Mouse (Mus musculus): ENCODE results near the gene Fndc3b. TPM values are rescaled to one million over a fixed set of nuclear protein-coding genes. Genes with fewer than 3 reads are reported as not detected.

Fndc3b gene
- total and polyA plus RNA-seq, 3 experiments, result 0.03 to 0.05 (median 0.04) TPM

- H3K36me3 ChIP-seq (replicated peaks in 1 of 2; ENCODE audit: control insufficient read depth in 1 of 2, insufficient read depth in 1 of 2, low read length in 1 of 2), result no peaks in the 10 kb centered on the region
- dilution Hi-C loops (cut with MboI; ENCODE audit: extremely low pct_ligation_motif_present, extremely low pct_unique_long_range_greater_than_20kb, low sequenced_read_pairs) (no loop called here), in situ Hi-C loops (cut with MboI; ENCODE audit: low pct_ligation_motif_present, low pct_unique_long_range_greater_than_20kb, low sequenced_read_pairs) (no loop called here)
- no peaks in the 10 kb centered on the region for H3K27me3 ChIP-seq (replicated peaks)
- no peak for DNase-seq (ENCODE audit: extremely low read depth)
- H3K79me2 ChIP-seq (replicated peaks; ENCODE audit: control insufficient read depth, extremely low read depth, insufficient read depth, poor library complexity, severe bottlenecking), result no peaks in the 10 kb centered on the region
- no peak overlapping the region for H3K4me3 ChIP-seq (replicated peaks in 1 of 3; ENCODE audit: low read depth in 2 of 3, low read length in 2 of 3, poor library complexity in 1 of 3)
- H3K9ac ChIP-seq (ENCODE audit: insufficient read depth, low read depth), result no peak overlapping the region
- H3K4me2 ChIP-seq (ENCODE audit: insufficient read depth, low read depth, poor library complexity, severe bottlenecking), result no peak overlapping the region
- no peaks in the 10 kb centered on the region for H3K4me1 ChIP-seq (ENCODE audit: control insufficient read depth in 1 of 2, insufficient read depth in 2 of 2)
- H3K9me3 ChIP-seq (replicated peaks; ENCODE audit: low read length), result no peaks in the 10 kb centered on the region
- TF ChIP-seq ZMIZ1 (IDR thresholded peaks at IDR 0.05; ENCODE audit: low read depth, low read length) (no peak), USF1 (IDR thresholded peaks at IDR 0.05; ENCODE audit: low read depth, low read length) (no peak), TCF12 (IDR thresholded peaks at IDR 0.05; ENCODE audit: low read depth, low read length) (no peak), EP300 (IDR thresholded peaks at IDR 0.05; ENCODE audit: low read length) (no peak), SMC3 (IDR thresholded peaks at IDR 0.05; ENCODE audit: low read depth, low read length) (no peak), NELFE (IDR thresholded peaks at IDR 0.05; ENCODE audit: low read depth, low read length) (no peak), MYC (IDR thresholded peaks at IDR 0.05; ENCODE audit: low read depth, low read length) (no peak), TBP (conservative IDR thresholded peaks at IDR 0.05; ENCODE audit: low read depth, low read length) (no peak), NRF1 (IDR thresholded peaks at IDR 0.05; ENCODE audit: low read depth, low read length) (no peak), IRF4 (IDR thresholded peaks at IDR 0.05; ENCODE audit: low read depth, low read length) (no peak), ETS1 (conservative IDR thresholded peaks at IDR 0.05; ENCODE audit: low read depth, low read length) (no peak), HCFC1 (IDR thresholded peaks at IDR 0.05; ENCODE audit: low read depth, low read length) (no peak), MAFK (IDR thresholded peaks at IDR 0.05; ENCODE audit: insufficient replicate concordance, low read length) (no peak), JUND (conservative IDR thresholded peaks at IDR 0.05; ENCODE audit: low read depth, low read length) (no peak)
- H3K27ac ChIP-seq (ENCODE audit: insufficient read depth, low read depth), result no peak overlapping the region
Measured at GRCm38 (mm10) chr3:27744754-27745153, 33.6 kb upstream of the Fndc3b start.

- TF ChIP-seq GABPA (IDR thresholded peaks at IDR 0.05; ENCODE audit: insufficient replicate concordance, low read depth, low read length) (no peak), NRF1 (IDR thresholded peaks at IDR 0.05; ENCODE audit: low read depth, low read length) (no peak), RAD21 (IDR thresholded peaks at IDR 0.05; ENCODE audit: low read depth, low read length) (no peak), MEF2A (IDR thresholded peaks at IDR 0.05; ENCODE audit: borderline replicate concordance, low read depth, low read length) (no peak), NELFE (IDR thresholded peaks at IDR 0.05; ENCODE audit: low read depth, low read length) (no peak), ZKSCAN1 (IDR thresholded peaks at IDR 0.05; ENCODE audit: borderline replicate concordance, low read depth, low read length) (no peak), ZMIZ1 (IDR thresholded peaks at IDR 0.05; ENCODE audit: low read depth, low read length) (no peak), MAX (IDR thresholded peaks at IDR 0.05; ENCODE audit: low read length) (no peak), USF2 (conservative IDR thresholded peaks at IDR 0.05; ENCODE audit: low read depth, low read length) (no peak), ZC3H11A (IDR thresholded peaks at IDR 0.05; ENCODE audit: low read depth, low read length) (no peak), ZNF384 (IDR thresholded peaks at IDR 0.05; ENCODE audit: low read depth, low read length) (no peak), KAT2A (IDR thresholded peaks at IDR 0.05; ENCODE audit: insufficient replicate concordance, low read length) (no peak), BHLHE40 (IDR thresholded peaks at IDR 0.05; ENCODE audit: low read depth, low read length) (no peak), IRF4 (IDR thresholded peaks at IDR 0.05; ENCODE audit: low read depth, low read length) (no peak), ELF1 (IDR thresholded peaks at IDR 0.05; ENCODE audit: low read depth, low read length) (no peak), CHD1 (IDR thresholded peaks at IDR 0.05; ENCODE audit: low read depth, low read length) (no peak), JUND (conservative IDR thresholded peaks at IDR 0.05; ENCODE audit: low read depth, low read length) (no peak), MYC (IDR thresholded peaks at IDR 0.05; ENCODE audit: low read depth, low read length) (no peak), USF1 (IDR thresholded peaks at IDR 0.05; ENCODE audit: low read depth, low read length) (no peak)
- H3K27ac ChIP-seq (ENCODE audit: insufficient read depth, low read depth), result no peak overlapping the region
- in situ Hi-C loops (cut with MboI; ENCODE audit: low pct_ligation_motif_present, low pct_unique_long_range_greater_than_20kb, low sequenced_read_pairs), result no loop called here
Measured at GRCm38 (mm10) chr3:27743271-27744145, 32.4 kb upstream of the Fndc3b start.

More at GRCm38 (mm10) chr3:27743271-27744145, 32.4 kb upstream of the Fndc3b start:
- dilution Hi-C loops (cut with MboI; ENCODE audit: extremely low pct_ligation_motif_present, extremely low pct_unique_long_range_greater_than_20kb, low sequenced_read_pairs), result no loop called here
- Histone ChIP-seq H3K4me2 (ENCODE audit: insufficient read depth, low read depth, poor library complexity, severe bottlenecking) (no peak overlapping the region), H3K4me1 (ENCODE audit: control insufficient read depth in 1 of 2, insufficient read depth in 2 of 2) (no peaks in the 10 kb centered on the region), H3K9me3 (replicated peaks; ENCODE audit: low read length) (no peaks in the 10 kb centered on the region), H3K36me3 (replicated peaks in 1 of 2; ENCODE audit: control insufficient read depth in 1 of 2, insufficient read depth in 1 of 2, low read length in 1 of 2) (no peaks in the 10 kb centered on the region), H3K4me3 (replicated peaks in 1 of 3; ENCODE audit: low read depth in 2 of 3, low read length in 2 of 3, poor library complexity in 1 of 3) (no peak overlapping the region), H3K27me3 (replicated peaks) (no peaks in the 10 kb centered on the region), H3K9ac (ENCODE audit: insufficient read depth, low read depth) (no peak overlapping the region), H3K79me2 (replicated peaks; ENCODE audit: control insufficient read depth, extremely low read depth, insufficient read depth, poor library complexity, severe bottlenecking) (no peaks in the 10 kb centered on the region)
- DNase-seq (ENCODE audit: extremely low read depth), result no peak
